Mouse (Mus musculus) adrenal gland, postnatal 25 days (tissue): ENCODE data around the gene Polr3g. TPM values are rescaled to one million over a fixed set of nuclear protein-coding genes. Genes with fewer than 3 reads are reported as not detected.
A peak's percentile ranks its signal among the peaks of the same experiment; 100 is the strongest.
"Not testable (repeated sequence)": the region's sequence is repeated elsewhere in the genome, so short reads cannot be mapped to it uniquely, and the experiment has no call there.

Experiments
- DNase-seq: peaks from one replicate; pipeline ENCODE4 v3.0.0; 2021; ENCODE audit warnings: mixed read lengths
- total RNA-seq: library from RNA; stranded (reverse); gene quantifications from 2 replicates; pipeline ENCODE4 v1.2.3, GENCODE M21; 2021

Polr3g gene
- total RNA-seq, 1 experiment from 2014 or later = 9.2 TPM

DNA sequence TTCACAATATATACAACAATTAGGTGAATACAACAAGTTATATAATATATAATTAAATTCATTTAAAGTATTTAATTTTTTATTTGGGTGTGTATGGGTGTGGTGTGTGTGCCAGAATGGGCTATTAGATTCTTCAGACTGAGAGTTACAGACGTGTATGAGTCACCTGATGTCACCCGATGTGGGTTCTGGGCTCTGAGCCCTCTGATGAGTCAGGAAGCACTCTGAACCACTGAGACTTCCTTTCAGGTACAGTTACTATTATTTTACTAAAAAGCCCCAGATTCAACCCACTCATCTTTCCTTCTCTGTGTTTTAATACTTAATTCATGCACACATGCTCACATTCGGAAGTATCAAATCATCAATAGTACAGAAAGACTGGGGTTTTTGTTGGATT is 25.9 kb downstream of the Polr3g start:
- no peak for DNase-seq

DNA sequence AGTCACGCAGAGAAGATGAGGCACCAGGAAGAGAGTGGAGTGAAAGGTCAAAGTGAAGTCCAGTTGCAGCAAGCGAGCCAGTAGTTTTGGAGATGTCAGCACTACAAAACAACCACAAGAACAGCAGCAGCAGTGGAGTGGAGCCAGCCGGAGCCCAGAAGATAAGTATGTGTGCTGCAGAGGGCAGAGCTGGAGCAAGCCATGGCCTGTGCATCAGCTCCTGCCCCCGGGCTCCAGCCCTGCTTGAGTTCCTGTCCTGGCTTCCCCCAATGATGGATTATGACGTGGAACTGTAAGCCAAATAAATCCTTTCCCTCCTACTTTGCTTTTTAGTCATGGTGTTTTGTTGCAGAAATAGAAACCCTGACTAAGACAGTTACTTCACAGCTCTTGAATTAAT is 26.6 kb downstream of the Polr3g start:
- DNase-seq = no peak

DNA sequence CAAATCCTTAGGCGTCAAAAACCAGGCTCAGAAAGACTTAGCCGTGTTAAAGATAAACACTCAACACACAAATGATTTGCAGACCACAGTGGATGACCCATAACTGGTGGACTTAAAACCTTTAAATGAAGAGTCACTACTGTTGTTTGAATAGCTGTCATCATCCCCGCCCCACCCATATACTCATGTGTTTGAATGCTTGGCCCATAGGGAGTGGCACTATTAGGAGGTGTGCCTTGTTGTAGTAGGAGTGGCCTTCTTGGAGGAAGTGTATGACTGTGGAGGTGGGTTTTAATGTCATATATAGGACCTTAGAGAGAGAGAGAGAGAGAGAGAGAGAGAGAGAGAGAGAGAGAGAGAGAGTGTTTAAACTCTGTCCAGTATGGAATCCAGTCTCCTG is 27.7 kb downstream of the Polr3g start:
- DNase-seq = no peak

DNA sequence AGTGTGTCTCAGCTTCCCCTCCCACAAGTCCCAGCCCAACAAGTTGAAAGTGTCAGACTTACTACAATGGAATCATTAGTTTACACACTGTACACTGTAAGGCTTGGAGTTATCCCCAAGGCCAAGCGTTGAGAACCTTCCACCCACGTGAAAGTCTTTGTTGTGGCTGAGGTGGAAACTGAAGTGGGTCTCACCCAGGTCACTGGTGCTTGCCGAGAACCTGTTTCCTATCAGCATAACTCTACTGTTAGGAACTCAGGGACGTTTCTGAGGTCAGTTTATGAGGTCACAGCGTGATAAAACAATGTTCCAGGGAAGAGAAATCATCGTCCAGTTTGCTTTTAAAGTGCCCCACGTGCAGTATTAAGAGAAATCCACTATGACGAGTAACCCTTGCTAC is 35.5 kb downstream of the Polr3g start:
- no peak for DNase-seq

- no peak for DNase-seq
These were observed 43.1 kb downstream of the Polr3g start for GRCm38 (mm10) chr13:81667713-81668112.

DNA sequence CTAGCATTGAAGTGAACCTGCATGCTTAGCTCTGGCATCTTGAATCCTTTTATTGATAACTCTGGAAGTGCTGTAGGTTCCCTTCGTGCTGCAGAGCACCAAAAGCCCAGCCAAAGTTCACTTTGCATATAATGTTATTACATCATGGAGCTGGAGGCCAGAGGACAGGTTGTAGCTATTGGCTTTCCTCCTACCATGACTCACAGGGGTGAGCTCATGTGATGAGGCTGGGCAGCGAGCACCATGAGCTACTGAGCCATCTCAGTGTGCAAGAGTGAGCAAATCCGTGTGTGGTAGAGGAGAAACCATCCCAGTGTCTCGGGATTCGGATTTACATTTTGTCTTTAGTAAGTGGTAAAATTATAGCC is 46.5 kb downstream of the Polr3g start:
- DNase-seq = peak; percentile 32

- DNase-seq = no peak
These were observed 47.1 kb downstream of the Polr3g start for GRCm38 (mm10) chr13:81663566-81664330.

DNA sequence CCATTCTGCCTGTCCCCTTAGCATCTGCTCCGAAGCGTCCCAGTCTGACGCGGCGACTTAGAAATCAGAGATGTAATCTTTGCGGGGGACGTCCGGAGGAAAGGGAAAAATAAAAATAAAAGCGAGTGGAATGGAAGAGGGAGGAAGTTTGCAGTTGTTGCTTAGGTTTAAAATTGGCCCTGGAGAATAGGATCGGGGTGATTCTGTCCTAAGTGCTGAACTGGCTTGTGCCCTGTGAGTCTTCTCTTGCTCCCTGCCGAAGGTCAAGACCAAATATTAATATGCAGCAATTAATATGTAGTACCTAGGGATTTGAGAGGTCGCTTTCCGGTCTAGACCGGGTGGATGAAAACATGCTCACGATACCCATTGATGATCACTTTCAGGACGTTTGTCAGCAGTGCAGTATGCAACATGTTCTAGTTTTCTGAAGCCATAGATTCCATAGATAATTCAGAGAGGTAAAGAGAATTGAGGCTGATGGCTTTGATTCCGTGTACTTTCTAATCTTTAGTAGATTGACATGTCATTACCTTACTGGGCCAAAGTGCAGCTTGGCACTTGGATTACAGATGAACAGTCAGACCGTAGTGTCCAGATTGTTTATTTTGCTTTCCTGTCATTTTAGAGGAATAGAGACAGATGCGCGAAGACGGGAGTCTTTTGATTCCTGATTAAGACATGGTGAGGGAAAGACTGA is 52.6 kb downstream of the Polr3g start:
- no peak for DNase-seq

- peak; percentile 95 for DNase-seq
These were observed 53.3 kb downstream of the Polr3g start, which contains the start of gene Lysmd3 for GRCm38 (mm10) chr13:81657351-81658052. Gene Lysmd3, plus strand, starts transcription at chr13:81657663.

DNA sequence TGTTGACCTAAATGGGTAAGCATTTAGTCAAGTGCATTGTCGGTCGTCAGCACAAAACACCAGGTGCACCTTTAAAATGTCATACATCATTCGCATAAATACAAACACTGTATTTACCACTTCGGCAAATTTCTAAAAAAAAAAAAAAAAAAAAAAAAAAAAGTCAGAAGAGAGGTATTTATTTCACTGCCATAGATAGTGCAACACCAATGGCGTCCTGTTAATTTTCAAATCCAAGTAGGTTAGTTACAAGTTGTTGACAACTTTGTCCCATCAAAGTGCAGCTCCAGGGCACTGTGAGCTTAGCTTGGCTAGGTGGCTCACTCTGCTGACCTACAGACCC is 53.8 kb downstream of the Polr3g start:
- no peak for DNase-seq

DNA sequence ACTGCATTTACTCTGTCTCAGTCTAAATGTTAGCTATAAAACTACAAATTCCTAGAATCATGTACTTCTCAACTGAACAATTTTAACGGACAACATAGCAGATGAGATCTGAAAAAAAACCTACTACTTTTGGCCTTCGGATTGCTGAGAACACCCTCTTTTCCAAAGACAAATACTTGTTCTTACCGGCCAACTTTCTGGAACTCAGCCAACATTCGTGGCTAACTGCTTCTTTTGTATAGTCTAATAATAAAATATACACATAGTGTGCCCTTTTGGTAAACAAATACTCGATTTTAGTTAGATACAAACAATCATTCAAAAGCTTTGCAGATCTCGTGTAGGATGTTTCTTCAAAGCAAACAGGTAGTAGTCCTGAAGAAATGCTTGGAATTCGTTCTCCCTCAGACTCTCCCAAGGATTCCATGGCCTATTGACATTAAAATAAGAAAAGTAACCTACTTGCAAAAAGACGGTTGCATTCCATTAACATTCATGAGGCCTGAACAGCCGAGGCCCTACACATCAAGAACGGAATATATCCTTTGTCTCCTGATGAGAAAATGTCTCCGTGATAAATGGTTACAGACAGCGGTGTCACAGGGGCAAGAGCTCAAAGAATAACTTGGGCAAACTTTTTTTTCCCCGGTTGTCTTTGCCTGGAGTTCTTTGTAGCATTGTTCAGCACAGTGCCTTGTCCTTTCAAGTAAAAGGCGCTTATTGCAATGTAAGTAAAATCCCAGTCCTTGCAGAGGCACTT is 54.5 kb downstream of the Polr3g start:
- peak; percentile 13 for DNase-seq

- DNase-seq = not testable (repeated sequence)
These were observed 60.4 kb downstream of the Polr3g start for GRCm38 (mm10) chr13:81650382-81650781.

- DNase-seq = no peak
These were observed 64.5 kb downstream of the Polr3g start for GRCm38 (mm10) chr13:81646348-81646747.

GRCm38 (mm10) chr13:81644047-81644565 is 66.7 kb downstream of the Polr3g start:
- no peak for DNase-seq

DNA sequence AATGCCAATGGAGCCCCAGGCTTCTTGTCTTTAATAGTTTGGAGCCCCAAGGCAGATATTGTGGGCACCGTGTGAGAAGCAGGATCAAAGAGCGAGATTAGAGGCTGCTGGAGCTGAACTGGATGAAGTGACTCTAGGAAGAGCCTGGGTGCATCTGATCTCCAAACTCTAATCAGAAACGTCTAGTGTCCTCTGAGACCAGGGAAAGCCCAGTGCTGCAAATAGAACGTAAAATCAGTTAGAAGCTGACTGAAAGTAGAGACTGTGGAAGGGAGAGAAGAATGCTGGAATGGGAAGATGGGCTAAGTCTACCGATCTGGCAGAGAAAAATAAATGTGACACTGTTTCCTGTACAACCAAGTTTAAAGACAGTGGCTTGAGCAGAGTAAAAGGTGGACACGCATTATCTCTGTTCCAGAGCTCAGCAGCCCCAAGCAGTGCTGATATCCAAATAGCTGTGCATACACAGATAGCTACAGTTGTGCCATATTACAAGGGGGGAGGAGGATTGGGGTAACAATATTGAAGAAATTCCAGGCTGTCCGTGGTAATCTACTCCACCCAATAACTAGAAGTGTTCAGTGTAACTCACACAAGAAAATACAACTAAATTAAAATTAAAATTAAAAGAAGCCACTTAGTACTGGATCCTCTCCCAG is 68.2 kb downstream of the Polr3g start:
- no peak for DNase-seq

DNA sequence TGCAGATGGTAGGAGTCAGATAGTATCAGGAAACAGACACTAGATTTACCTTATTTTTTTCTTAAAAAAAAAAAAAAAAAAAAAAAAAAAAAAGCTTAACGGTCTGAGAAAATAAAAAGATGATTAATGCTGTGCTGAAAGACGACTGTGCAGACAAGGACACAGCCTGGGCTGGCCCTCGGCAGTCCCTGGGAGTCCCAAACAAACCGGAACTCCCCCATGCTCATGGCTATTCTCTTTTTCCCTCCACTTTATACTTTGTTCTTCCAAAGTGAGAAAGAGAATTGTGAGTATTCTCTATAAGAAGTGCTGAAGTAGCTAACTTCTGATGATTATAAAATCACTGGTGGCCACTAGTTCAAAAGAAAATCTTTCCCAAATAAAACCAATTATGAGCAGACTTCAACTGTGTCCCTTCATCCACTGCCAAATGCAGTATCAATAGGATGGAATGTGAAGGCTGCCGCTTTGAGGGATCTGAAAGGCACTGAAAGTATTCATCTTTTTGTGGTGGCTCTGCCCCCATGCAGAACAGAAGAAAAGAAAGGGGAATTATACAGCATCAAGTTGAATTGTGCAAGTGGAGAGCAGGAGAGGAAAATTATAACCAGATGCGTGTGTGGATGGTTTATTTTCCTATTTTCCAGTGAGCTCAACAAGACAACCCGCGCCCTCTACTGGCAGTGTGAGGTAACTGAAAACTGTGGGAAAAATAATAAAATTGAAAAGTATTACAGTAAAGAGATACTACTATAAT is 69.3 kb downstream of the Polr3g start:
- DNase-seq = peak; percentile 51

- DNase-seq = no peak
These were observed 69.9 kb downstream of the Polr3g start for GRCm38 (mm10) chr13:81640881-81641280.

- no peak for DNase-seq
These were observed 71.2 kb downstream of the Polr3g start for GRCm38 (mm10) chr13:81639624-81640023.

DNA sequence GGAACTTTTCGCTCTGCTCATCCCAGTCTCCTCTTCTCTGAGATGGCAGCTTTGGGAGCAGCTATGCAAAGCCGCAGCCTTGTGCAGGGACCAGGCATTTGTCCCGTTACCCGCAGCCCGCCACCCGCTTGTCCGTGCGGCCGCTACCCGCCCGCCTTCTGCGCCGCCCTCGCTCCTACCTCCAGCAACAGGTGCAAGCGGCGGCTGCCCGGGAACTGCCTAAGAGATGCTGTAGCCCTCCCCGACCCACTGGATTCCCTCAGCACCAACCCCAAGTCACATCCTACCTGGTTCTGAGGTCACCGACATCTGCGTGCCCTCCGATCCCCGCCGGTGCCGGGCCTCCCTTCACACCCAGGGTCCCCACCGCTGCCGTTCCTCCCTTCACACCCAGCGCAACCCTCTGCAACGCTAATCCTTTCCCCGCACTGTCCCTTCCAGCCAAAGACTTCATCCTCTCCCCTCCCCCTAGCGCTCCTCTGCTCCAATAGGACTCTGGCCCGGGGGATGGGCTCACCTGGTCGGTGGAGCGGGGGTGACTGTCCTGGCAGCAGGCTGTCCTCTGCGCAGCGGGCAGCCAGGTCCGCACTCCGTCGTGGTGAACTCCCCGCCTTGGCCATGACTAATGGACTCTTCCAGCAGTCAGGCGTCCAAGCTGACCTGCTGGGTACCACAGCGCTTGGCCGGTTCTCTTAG is 77.9 kb downstream of the Polr3g start, which contains the start of gene Adgrv1:
Adgrv1 (minus strand) TSS at position 435 of the 696 bp plus-strand sequence.
- peak; percentile 77 for DNase-seq

DNA sequence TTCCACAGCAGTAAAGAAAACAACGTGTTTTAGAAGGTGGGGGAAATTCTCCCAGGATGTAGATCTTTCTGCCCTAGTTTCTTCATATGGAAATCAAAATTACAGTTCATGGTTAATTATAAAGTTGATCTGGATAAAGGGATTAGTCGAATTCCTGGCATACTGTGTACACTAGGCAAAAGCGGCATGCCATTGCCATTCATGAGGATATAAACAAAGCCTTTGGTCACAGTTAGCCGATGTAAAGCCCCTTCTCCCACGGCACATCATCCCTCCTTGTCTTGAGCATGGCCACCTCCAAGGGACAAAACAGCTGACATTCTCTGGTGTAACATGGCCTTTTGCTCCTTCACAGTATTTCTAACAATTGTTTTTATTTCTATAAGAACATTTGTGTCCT is 80.2 kb downstream of the Polr3g start:
- DNase-seq = no peak
